Mouse (Mus musculus): Measurements from ENCODE around the gene Olfr1445.

Gene Olfr1445

GRCm38 (mm10) chr19:12883555-12883954, at the start of gene Olfr1445:
Olfr1445 (plus strand) TSS chr19:12883855.
- DNase-seq, result no peak

GRCm38 (mm10) chr19:12838507-12838906, 45.1 kb upstream of the Olfr1445 start:
- DNase-seq, result no peak

- no peak for DNase-seq
These were observed 37.3 kb upstream of the Olfr1445 start, which contains the start of gene Gm5244 for GRCm38 (mm10) chr19:12846382-12846781. Gm5244 (plus strand) TSS chr19:12846682.

GRCm38 (mm10) chr19:12856983-12857382, 26.7 kb upstream of the Olfr1445 start, which contains the start of gene Olfr1444:
Olfr1444 (plus strand) TSS chr19:12857283.
- DNase-seq, result no peak

- no peak for DNase-seq
These were observed 9.8 kb downstream of the Olfr1445 start, which contains the start of gene Olfr1446 for GRCm38 (mm10) chr19:12893424-12893823. Olfr1446 (minus strand) TSS chr19:12893524.

GRCm38 (mm10) chr19:12903643-12904042, 20.0 kb downstream of the Olfr1445 start, which contains the start of gene Olfr1447:
Olfr1447 (minus strand) TSS chr19:12903743.
- no peak for DNase-seq

- DNase-seq, result no peak
These were observed 40.7 kb downstream of the Olfr1445 start, which contains the start of gene Olfr1448 for GRCm38 (mm10) chr19:12924319-12924718. Olfr1448 (minus strand) TSS chr19:12924419.

- DNase-seq, result no peak
These were observed 46.9 kb downstream of the Olfr1445 start, which contains the start of gene Olfr1449 for GRCm38 (mm10) chr19:12930540-12930939. Olfr1449 (plus strand) TSS chr19:12930840.
